In genomic region chr6:86471760-86472099, GRCm38 (mm10) we compare ENCODE assay signal across 8 mouse cellular contexts. TPM values are rescaled to one million over a fixed set of nuclear protein-coding genes. Genes with fewer than 3 reads are reported as not detected.
DNase-seq lines count a peak whose midpoint lies in the region; ATAC-seq and TF ChIP-seq lines count a peak whose summit lies in the region.

No protein-coding gene starts in this region.

- H3K36me3 ChIP-seq in kidney, postnatal 0 days (ENCODE audit: insufficient read depth, low read length): 0 out of 2 replicates have a peak, but pooled peaks cover 3% of the 10 kb centered on the region
- no peaks in the 10 kb centered on the region for H3K36me3 ChIP-seq in embryonic facial prominence, embryonic 11.5 days (replicated peaks; ENCODE audit: control insufficient read depth, insufficient read depth, low read depth, low read length)
- H3K36me3 ChIP-seq in intestine, embryonic 15.5 days: no peaks in the 10 kb centered on the region
- H3K36me3 ChIP-seq in myocyte (ENCODE audit: control insufficient read depth, insufficient read depth): no peaks in the 10 kb centered on the region

- no peak for DNase-seq in kidney, postnatal 0 days (ENCODE audit: low spot score)
- no peak for DNase-seq in kidney, postnatal 25 days
- DNase-seq in embryonic facial prominence, embryonic 11.5 days (ENCODE audit: low spot score): no peak
- DNase-seq in spleen, postnatal 14 days (ENCODE audit: low spot score in 2 of 2): no peak
- DNase-seq in layer of hippocampus, adult 9-10 months (ENCODE audit: low spot score): no peak
- no peak for DNase-seq in left cerebral cortex, adult 11 months (ENCODE audit: low spot score)

- no peaks in the 10 kb centered on the region for H3K79me2 ChIP-seq in myocyte (ENCODE audit: control insufficient read depth, insufficient read depth)

- H3K4me1 ChIP-seq in kidney, postnatal 0 days (replicated peaks; ENCODE audit: insufficient read depth, low read length): peaks cover 14% of the 10 kb centered on the region; the same call in 1 of the 2 replicates
- H3K4me1 ChIP-seq in embryonic facial prominence, embryonic 11.5 days (ENCODE audit: control insufficient read depth, insufficient read depth, low read length): no peaks in the 10 kb centered on the region
- peaks cover 15% of the 10 kb centered on the region; the same call in 1 of the 2 replicates for H3K4me1 ChIP-seq in intestine, embryonic 15.5 days (replicated peaks)

- 15% methylated on average over 9 of the region's 9 CpGs for WGBS in kidney, postnatal 0 days
- 25% methylated on average over 9 of the region's 9 CpGs for WGBS in embryonic facial prominence, embryonic 11.5 days
- 15% methylated on average over 9 of the region's 9 CpGs for WGBS in intestine, embryonic 15.5 days

- peak overlapping the region; percentile 23 for H3K4me3 ChIP-seq in kidney, postnatal 0 days (replicated peaks; ENCODE audit: low read depth, low read length)
- peak overlapping the region; percentile 26 for H3K4me3 ChIP-seq in embryonic facial prominence, embryonic 11.5 days (ENCODE audit: low read depth, low read length)
- H3K4me3 ChIP-seq in intestine, embryonic 15.5 days (replicated peaks): peak overlapping the region; percentile 42
- H3K4me3 ChIP-seq in myocyte: peak overlapping the region; percentile 53

- H3K9ac ChIP-seq in kidney, postnatal 0 days (ENCODE audit: low read depth, low read length): peak overlapping the region; percentile 51
- H3K9ac ChIP-seq in embryonic facial prominence, embryonic 11.5 days (replicated peaks; ENCODE audit: low read length): peak overlapping the region; percentile 47
- H3K9ac ChIP-seq in intestine, embryonic 15.5 days: peak overlapping the region; percentile 55

- peak; percentile 48 for ATAC-seq in kidney, postnatal 0 days (replicated peaks; ENCODE audit: low FRiP score, low read depth)
- ATAC-seq in embryonic facial prominence, embryonic 11.5 days (replicated peaks; ENCODE audit: insufficient number of reproducible peaks, low FRiP score, low TSS enrichment, low read depth): peak; percentile 32
- peak; percentile 38 for ATAC-seq in intestine, embryonic 15.5 days

- TF ChIP-seq POLR2A in myocyte (IDR thresholded peaks at IDR 0.05; ENCODE audit: insufficient read length, low read depth): no peak

- no peaks in the 10 kb centered on the region for H3K27me3 ChIP-seq in kidney, postnatal 0 days (ENCODE audit: insufficient read depth, low read length)
- H3K27me3 ChIP-seq in embryonic facial prominence, embryonic 11.5 days (ENCODE audit: control insufficient read depth, insufficient read depth, low read length): no peaks in the 10 kb centered on the region
- H3K27me3 ChIP-seq in intestine, embryonic 15.5 days (replicated peaks): no peaks in the 10 kb centered on the region
- H3K27me3 ChIP-seq in myocyte (ENCODE audit: control insufficient read depth, insufficient read depth, insufficient read length): no peaks in the 10 kb centered on the region

- H3K9me3 ChIP-seq in kidney, postnatal 0 days (replicated peaks; ENCODE audit: low read length): no peaks in the 10 kb centered on the region
- no peaks in the 10 kb centered on the region for H3K9me3 ChIP-seq in embryonic facial prominence, embryonic 11.5 days (replicated peaks; ENCODE audit: control insufficient read depth, low read length)
- no peaks in the 10 kb centered on the region for H3K9me3 ChIP-seq in intestine, embryonic 15.5 days

- peak overlapping the region; percentile 26 for H3ac ChIP-seq in myocyte (ENCODE audit: control insufficient read depth, insufficient read length)

- no peak for TF ChIP-seq CTCF in kidney, postnatal 0 days (IDR thresholded peaks at IDR 0.05; ENCODE audit: low read depth)

- H3K4me2 ChIP-seq in kidney, postnatal 0 days (ENCODE audit: low read length): peak overlapping the region; percentile 57
- H3K4me2 ChIP-seq in embryonic facial prominence, embryonic 11.5 days (ENCODE audit: low read depth, low read length): peak overlapping the region; percentile 46
- H3K4me2 ChIP-seq in intestine, embryonic 15.5 days (replicated peaks): peak overlapping the region; percentile 80
- H3K4me2 ChIP-seq in myocyte (ENCODE audit: low read depth): peak overlapping the region; percentile 96

- H3K27ac ChIP-seq in kidney, postnatal 0 days: peak overlapping the region; percentile 87
- no peak overlapping the region for H3K27ac ChIP-seq in embryonic facial prominence, embryonic 11.5 days (replicated peaks; ENCODE audit: low read depth, low read length)
- peak overlapping the region; percentile 87 for H3K27ac ChIP-seq in intestine, embryonic 15.5 days

TF ChIP-seq in myocyte, 11 proteins besides CTCF, POLR2A, EP300 and RAD21:
- TF ChIP-seq TCF3 (IDR thresholded peaks at IDR 0.05; ENCODE audit: insufficient read length, low read depth) (no peak), POLR2AphosphoS2 (IDR thresholded peaks at IDR 0.05; ENCODE audit: insufficient read length, low read depth) (no peak), E2F4 (IDR thresholded peaks at IDR 0.05; ENCODE audit: insufficient read depth) (no peak), CEBPB (IDR thresholded peaks at IDR 0.05; ENCODE audit: insufficient read depth, poor library complexity, severe bottlenecking) (no peak), USF1 (IDR thresholded peaks at IDR 0.05; ENCODE audit: low read depth) (no peak), MYOG (IDR thresholded peaks at IDR 0.05; ENCODE audit: control insufficient read depth in 1 of 3, insufficient read depth in 1 of 3, insufficient read length in 2 of 3, low read depth in 2 of 3) (no peak), TCF12 (IDR thresholded peaks at IDR 0.05; ENCODE audit: insufficient read depth, poor library complexity, severe bottlenecking) (no peak), REST (IDR thresholded peaks at IDR 0.05; ENCODE audit: insufficient read depth, insufficient read length) (no peak), MYOD1 (IDR thresholded peaks at IDR 0.05; ENCODE audit: control insufficient read depth in 1 of 3, insufficient read length in 2 of 3, low read depth in 2 of 3) (no peak), SRF (IDR thresholded peaks at IDR 0.05; ENCODE audit: control insufficient read depth, insufficient read length, low read depth) (no peak), MAX (IDR thresholded peaks at IDR 0.05; ENCODE audit: low read depth) (no peak)
TF ChIP-seq in myocyte: peak in this region for 0.

RNA-seq across cellular contexts. Expression of gene C87436, which starts 33.6 kb away (rescaled TPM):
- 22.5 and 23.1 TPM in 2 replicates for polyA plus RNA-seq in kidney, postnatal 0 days (2015; fragmentation: Nextera tagmentation; extraction: Ambion mirVana)
- 23.8 and 25.1 TPM in 2 replicates for polyA plus RNA-seq in embryonic facial prominence, embryonic 11.5 days (2014; fragmentation: Nextera tagmentation; extraction: Ambion mirVana)
- polyA plus RNA-seq in intestine, embryonic 15.5 days (2015; fragmentation: Nextera tagmentation; extraction: Ambion mirVana): 20.4 and 22.4 TPM in 2 replicates
- 6.9 TPM for polyA plus RNA-seq in myocyte (2012; fragmentation: generic; extraction: Trizol)

RNA-seq across cellular contexts. Expression of gene Gm44790, which starts 45.3 kb away (rescaled TPM):
- polyA plus RNA-seq in kidney, postnatal 0 days (2015; fragmentation: Nextera tagmentation; extraction: Ambion mirVana): not detected in 2 replicates
- polyA plus RNA-seq in embryonic facial prominence, embryonic 11.5 days (2014; fragmentation: Nextera tagmentation; extraction: Ambion mirVana): not detected in 2 replicates
- polyA plus RNA-seq in intestine, embryonic 15.5 days (2015; fragmentation: Nextera tagmentation; extraction: Ambion mirVana): not detected in 2 replicates
- polyA plus RNA-seq in myocyte (2012; fragmentation: generic; extraction: Trizol): not detected

RNA-seq across cellular contexts. Expression of gene Pcbp1, which starts 54.4 kb away (rescaled TPM):
- 488 and 506 TPM in 2 replicates for polyA plus RNA-seq in kidney, postnatal 0 days (2015; fragmentation: Nextera tagmentation; extraction: Ambion mirVana)
- 405 and 423 TPM in 2 replicates for polyA plus RNA-seq in embryonic facial prominence, embryonic 11.5 days (2014; fragmentation: Nextera tagmentation; extraction: Ambion mirVana)
- 508 and 561 TPM in 2 replicates for polyA plus RNA-seq in intestine, embryonic 15.5 days (2015; fragmentation: Nextera tagmentation; extraction: Ambion mirVana)
- 306 TPM for polyA plus RNA-seq in myocyte (2012; fragmentation: generic; extraction: Trizol)

Comparison
In these comparisons a context has a peak if more than half of its experiments do, and no peak if none do; other contexts are left out.
1. H3K4me2 ChIP-seq: peak in every context shown above with its lines; median percentile 96 in myocyte; 80 in intestine, embryonic 15.5 days; 57 in kidney, postnatal 0 days; 46 in embryonic facial prominence, embryonic 11.5 days.